Mouse (Mus musculus) cerebellum, adult 9-10 months (tissue): ENCODE measurements at regions not wholly inside any gene's neighbourhood (a gene's known extent, or its start where the extent isn't known, plus 50 kb on each side); places are given as distances from the start of the nearest gene placed in this dataset.
A peak's percentile ranks its signal among the peaks of the same experiment; 100 is the strongest.

Experiments
- DNase-seq: peaks from one replicate; pipeline ENCODE4 v3.0.0; 2022

DNA sequence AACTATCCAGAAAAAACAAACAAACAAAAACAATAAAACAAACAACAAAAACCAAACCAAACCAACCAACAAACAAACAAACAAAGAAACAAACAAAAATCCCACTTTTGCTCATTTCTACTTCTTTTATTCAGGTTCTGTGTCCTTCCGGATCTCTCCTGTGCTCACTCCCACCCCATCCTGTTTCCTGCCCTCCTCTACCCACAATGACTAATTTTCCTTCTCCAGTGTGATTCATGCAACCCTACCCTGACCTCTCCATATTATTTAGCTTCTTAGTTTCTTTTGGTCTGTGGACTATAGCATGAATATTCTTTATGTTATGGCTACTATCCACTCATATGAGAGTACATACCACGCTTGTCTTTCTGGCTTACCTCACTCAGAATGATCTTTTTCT lies 1133.3 kb downstream of the Cdh18 start:
- no peak for DNase-seq

DNA sequence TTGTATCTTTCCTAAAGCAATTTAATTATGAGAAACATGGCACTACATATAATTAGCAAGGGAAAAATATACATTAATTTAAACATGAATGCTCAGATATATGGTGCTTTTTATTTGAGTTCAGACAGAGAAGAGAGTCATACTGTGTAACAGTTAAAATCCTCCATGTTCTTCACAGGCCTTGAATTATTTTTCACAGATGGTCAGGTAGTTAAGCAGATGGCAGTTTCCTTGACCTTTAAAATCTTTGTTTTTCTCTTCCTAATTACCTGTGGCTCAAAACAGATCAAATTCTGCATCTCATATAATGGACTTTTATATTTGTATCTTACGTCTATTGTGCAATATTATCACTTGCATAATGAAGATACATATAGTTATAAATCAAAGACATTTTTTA lies 1159.8 kb downstream of the Cdh18 start:
- peak; percentile 88 for DNase-seq
